Mouse (Mus musculus) urinary bladder, postnatal 10 days (tissue): ENCODE data around the gene Tmsb15b2.
"Not testable (repeated sequence)": the region's sequence is repeated elsewhere in the genome, so short reads cannot be mapped to it uniquely, and the experiment has no call there.

Experiments used
- DNase-seq: peaks from one replicate; pipeline ENCODE4 v3.0.0; 2022; ENCODE audit warnings: low spot score

Gene Tmsb15b2

DNA sequence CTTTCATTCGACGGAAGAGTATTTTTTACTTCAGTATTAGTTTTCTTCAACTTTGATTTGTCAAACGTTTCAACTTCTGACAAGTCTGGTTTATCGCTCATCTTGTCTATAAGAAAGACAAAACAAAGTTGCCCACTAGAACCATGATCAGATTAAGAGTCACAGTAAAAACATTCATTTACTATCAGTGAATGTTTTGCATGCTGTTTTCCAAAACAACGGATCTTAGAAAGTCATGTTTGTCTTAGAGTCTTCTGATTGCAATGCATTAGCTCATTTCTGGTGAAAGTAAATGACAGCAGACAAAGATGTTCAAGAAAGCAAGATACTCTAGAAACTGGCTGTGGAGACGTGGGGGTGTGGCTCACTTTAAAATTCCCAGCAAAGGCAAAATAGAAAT, at the start of gene Tmsb15b2:
Tmsb15b2 (minus strand) TSS at position 101 of the 400 bp plus-strand sequence.
- DNase-seq = not testable (repeated sequence)

DNA sequence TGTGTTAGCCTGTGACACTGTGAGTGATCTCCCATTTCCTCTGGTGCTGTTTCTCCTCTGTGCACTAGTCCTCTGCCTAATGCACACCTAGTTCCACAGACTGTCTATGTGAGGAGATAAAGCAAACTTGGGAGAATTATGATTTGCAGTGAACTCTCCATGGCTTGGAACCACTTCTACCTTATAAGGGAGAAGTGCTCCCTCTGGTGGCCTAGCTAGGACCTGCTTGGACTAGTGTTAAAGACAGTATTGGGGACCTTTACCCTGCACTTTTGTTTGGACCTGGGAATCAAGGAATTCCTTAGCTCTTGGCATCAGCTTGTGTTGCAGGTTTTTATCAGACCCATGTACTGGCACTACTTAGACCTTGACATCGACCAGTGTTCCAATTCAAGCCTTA, 44.0 kb upstream of the Tmsb15b2 start:
- no peak for DNase-seq

DNA sequence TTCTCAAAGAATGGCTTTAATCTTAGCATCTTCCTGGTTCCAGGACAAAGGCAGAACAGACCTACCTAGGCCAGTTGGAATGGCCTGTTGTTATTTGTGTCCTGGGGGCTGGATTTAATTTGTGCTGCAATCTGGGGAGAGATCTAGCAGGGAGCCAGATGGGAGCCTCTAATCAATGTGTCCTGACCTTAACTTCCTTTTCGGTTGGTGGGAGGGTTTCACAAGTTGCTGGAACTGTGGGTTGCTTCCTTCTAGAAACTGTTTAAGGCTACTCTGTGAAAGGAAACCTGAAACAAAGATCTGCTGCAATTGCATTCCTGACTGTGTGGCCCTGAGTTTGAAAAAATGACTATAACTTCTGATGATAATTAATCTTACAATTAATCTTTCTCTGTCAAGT, 42.4 kb upstream of the Tmsb15b2 start:
- no peak for DNase-seq

DNA sequence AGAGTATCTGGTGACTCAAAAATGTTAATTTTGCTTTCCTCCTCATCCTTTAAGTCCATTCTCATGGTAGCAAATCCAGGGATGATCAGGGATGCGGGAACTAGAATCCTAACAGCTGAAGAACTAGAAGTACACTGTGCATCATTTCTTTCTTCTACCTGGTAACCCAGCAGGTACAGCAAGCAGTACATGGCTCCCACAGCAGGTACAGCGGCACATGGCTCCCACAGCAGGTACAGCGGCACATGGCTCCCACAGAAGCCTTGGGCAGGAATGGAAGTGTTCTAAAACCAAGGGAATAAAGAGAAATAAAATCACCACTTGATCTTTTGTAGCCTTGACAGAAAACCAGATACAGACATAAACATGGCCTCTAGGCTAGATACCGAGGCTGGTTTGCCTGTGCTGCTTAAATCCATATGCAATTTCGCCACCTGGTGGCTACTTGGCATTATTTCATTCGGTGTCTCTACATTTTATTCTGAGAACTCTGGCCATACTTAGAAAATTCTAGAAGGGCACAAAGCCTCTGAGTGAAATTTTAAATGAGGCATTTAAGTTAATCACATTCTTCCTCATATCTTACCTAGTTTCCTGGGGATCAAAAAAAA, 39.9 kb upstream of the Tmsb15b2 start:
- no peak for DNase-seq

- DNase-seq = no peak
These were observed 21.0 kb upstream of the Tmsb15b2 start for GRCm38 (mm10) chrX:136996256-136996655.

DNA sequence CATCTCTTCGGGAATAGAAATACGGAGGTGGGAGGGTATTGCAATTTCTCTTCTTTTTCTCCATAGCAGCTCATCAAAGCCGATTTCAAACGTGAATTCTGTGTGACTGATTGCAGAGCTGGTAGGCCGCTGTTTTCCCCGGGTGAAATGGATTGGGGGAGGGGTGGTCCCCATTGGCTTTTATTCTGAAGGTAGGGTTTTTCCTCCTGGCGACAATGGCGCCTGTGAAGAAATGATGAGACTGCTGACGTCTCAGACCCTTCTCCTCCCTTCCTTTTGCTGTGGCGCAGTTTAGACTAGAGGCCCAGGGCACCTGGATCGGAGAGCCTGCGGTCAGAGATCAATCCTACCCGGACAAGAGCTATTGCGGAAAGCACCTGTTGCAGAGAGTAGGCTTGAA, 18.3 kb upstream of the Tmsb15b2 start:
- no peak for DNase-seq

DNA sequence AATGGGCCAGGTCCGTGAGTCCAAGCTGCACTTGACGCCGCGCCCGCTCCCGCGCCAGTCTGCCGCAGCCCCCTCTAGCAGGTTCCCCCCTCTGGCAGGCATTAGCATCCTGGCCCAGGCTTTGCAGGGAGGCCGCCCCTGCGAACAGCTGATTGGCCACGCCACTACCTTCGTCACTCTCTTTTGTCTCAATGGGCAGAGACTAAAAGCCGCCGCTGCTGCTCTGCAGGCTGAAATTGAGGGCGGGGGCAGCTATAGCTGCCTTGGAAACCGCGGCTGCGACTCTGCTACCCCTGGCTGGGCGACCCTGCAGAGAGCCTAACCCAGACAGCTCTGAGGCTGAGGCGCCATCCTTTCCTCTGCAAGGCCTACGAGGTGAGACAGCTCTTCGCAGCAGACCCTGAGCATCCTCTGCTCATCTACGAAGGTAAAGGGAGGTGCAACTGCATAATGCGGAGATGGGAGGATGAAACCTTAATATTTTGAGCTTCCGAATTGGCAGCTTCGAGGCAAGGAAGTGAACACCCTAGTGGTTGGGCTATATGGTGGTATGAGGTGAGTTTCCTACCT, 17.8 kb upstream of the Tmsb15b2 start, which contains the start of gene Zcchc18:
Zcchc18 (plus strand) TSS at position 178 of the 570 bp plus-strand sequence.
- no peak for DNase-seq

DNA sequence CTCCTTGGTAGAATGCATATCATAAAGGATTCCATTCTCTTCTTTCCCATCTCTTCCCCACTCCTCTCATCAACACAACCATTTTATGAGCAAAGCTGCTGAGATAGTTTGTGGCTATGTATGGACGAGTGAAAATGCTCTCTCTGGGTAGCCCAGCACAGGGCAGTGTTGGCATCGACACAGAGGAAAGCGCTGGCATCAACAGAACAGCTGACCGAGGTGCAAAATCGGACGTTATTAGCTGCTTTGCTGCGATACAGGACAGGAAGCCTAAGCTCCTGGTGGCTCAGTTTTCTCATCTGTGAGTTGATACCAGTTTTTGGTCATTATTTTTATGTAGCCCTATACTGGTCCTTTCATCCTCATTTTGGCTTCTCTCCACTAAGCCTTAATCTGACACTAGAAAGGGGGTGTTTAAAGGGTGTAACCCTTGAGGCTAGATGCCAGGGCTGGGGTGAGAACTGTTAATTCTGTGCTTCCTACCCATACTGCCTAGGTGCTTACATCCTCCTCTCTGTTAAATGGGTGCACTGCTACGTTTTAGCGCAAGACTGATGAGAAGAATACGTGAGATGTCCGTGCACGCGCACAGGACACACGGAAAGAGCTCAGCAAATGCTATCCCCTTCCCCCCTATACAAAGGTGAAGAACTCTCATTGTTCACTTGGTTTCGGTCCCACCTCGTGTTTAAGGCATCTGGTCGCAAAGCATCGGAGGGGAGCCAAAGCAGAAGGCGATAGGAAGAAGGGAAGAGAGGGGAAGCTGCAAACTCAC, 17.1 kb upstream of the Tmsb15b2 start:
- DNase-seq = no peak

- no peak for DNase-seq
These were observed 16.0 kb upstream of the Tmsb15b2 start for GRCm38 (mm10) chrX:136991274-136991673.

- DNase-seq = no peak
These were observed 10.7 kb upstream of the Tmsb15b2 start for GRCm38 (mm10) chrX:136986039-136986438.

DNA sequence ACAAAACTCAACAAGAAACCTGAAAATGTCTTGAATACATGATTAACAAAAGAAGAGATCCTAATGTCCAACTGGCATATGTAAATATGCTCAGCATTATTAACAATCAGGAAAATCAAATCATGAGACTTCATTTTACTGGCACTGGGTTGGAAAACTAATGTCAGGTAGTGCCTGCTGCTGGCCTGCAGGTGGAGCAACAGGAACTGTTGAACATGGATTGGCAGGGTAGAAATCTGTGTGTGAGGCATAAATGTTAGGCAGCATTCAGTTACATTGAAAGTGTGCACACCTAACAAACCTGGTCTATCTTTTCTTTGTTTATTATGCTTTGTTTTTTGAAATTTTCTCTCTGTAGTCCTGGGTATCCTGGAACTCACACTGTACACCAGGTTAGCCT, 3.3 kb upstream of the Tmsb15b2 start:
- no peak for DNase-seq

GRCm38 (mm10) chrX:136976424-136977084, 1.3 kb upstream of the Tmsb15b2 start, which contains the start of the genes Tmsb15l and Tmsb15b1:
TSS of gene Tmsb15l (minus strand) at chrX:136976869.
TSS of gene Tmsb15b1 (minus strand) at chrX:136976874.
- no peak for DNase-seq

- no peak for DNase-seq
These were observed 15.6 kb downstream of the Tmsb15b2 start for GRCm38 (mm10) chrX:136959688-136960087.

DNA sequence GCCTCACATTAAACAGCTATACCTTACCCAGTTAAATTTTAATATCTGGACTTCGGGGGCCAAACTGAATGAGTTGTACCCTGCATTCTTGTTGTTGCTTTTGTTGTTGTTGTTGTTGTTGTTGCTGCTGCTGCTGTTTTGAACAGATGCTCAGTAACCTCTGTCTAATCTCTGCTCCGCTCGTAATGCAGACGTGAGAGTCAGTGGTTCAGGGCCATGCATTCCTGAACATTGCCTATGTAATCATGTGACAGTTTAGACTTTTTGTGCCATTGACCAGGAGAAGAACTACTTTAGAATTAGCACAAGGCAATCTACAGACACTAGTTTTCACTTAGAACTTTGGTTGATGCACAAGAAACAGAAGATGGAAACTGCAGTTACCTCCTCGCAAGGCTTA, 17.0 kb downstream of the Tmsb15b2 start:
- not testable (repeated sequence) for DNase-seq

DNA sequence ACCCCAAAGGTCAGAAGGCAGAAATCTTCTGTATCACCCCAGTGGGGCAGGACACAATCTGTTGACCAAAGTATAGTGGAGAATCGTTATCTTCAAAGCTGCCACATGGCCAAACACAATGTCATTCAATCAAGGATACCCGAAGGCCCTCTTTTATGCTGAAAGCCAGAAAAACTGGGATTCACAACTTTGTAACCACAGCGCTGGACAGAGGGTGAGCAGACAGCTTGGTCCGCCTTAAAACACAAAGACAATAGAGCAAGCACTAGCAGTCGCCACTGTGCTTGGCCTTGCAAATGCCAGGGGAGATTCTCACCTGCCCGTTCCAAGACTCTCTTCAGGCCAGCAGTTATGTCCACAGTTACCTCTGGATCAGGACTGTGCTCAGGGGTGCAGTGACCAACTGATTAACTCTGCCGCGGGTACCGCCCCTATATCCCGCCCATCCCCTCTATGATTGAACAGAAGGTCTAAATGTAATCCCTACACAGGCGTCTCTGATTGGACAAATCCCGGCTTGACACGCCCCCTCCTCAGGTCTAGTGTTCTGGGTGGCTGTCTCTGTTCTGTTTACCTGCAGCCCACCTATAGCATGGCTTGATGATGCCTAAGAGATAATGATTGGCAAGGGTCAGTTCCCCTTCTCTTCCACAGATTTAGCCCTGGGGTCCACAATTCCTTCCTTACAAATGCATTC, 17.6 kb downstream of the Tmsb15b2 start:
- DNase-seq = not testable (repeated sequence)

DNA sequence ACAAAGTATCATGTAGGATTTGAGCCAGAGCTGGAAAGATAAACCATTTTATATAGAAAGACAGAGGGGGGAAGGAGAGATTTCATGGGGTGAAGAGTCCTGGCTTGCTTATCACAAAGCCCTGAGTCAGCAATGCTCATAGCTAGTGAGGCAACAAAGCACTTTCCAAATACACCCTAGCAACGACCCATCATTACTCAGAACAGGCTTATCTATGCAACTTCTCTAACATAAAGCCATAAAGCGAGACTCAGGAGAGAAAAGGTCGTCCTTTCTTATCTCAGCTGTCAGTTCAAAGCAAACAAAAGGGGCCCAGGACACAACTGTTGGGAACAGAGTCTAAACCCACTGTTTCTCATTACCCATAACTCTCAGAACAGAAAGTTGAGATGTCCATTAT, 37.3 kb downstream of the Tmsb15b2 start:
- no peak for DNase-seq

GRCm38 (mm10) chrX:136927031-136927430, 48.3 kb downstream of the Tmsb15b2 start, which contains the start of gene H2bfm:
TSS of gene H2bfm (plus strand) at chrX:136927325.
- no peak for DNase-seq

DNA sequence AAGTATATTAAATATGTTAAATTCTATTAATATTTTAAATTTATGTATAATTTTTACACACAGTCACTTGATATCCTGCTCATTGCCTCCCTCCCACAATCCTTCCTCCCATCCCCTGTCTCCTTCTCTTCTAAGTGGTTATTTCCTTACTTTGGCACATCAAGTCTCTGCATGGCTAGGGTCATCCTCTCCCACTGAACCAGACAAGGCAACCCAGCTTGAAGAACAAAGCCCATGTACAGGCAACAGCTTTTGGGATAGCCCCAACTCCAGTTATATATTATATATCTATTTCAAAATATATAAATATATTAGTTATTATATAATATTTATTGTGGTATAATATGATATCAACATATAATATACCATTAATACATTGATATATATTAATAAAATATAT, 49.4 kb downstream of the Tmsb15b2 start:
- no peak for DNase-seq
